Mouse (Mus musculus) MEL (cell line): ENCODE results near the gene Wdr45. TPM values are rescaled to one million over a fixed set of nuclear protein-coding genes. Genes with fewer than 3 reads are reported as not detected.

Experiments
- DNase-seq: peaks from one replicate; pipeline ENCODE4 v3.0.0; 2011; ENCODE audit warnings: low read depth, low spot score
- H3K27ac ChIP-seq: 2 replicates; pipeline ENCODE4 v1.5.1; 2012; ENCODE audit warnings: low read depth, mild to moderate bottlenecking, control low read depth, low read length, moderate library complexity; ENCODE audit not compliant: control insufficient read depth
- H3K27me3 ChIP-seq, 2 experiments: fragments of 150-350 bp in 1 of 2; sonication (generic) in 1 of 2; 2 replicates each; pipeline ENCODE4 v1.6.1; 2012; ENCODE audit warnings: low read length in 2 of 2, mild to moderate bottlenecking in 2 of 2, improper control_type of control experiment in 1 of 2, moderate library complexity in 1 of 2; ENCODE audit not compliant: insufficient read depth in 2 of 2, control insufficient read depth in 1 of 2
- H3K36me3 ChIP-seq, 2 experiments: 2 replicates each; pipeline ENCODE4 v1.6.1; 2012 to 2014; ENCODE audit warnings: low read length in 2 of 2, improper control_type of control experiment in 1 of 2, inconsistent platforms in 1 of 2, mild to moderate bottlenecking in 1 of 2; ENCODE audit not compliant: insufficient read depth in 2 of 2, control insufficient read depth in 1 of 2
- H3K4me1 ChIP-seq, 2 experiments: fragments of 150-350 bp in 1 of 2; sonication (generic) in 1 of 2; 2 replicates each; pipeline ENCODE4 v1.6.1; 2012; ENCODE audit warnings: low read length in 2 of 2, improper control_type of control experiment in 1 of 2, mild to moderate bottlenecking in 1 of 2; ENCODE audit not compliant: insufficient read depth in 2 of 2, control insufficient read depth in 1 of 2
- H3K4me3 ChIP-seq, 2 experiments: fragments of 150-350 bp in 1 of 2; sonication (generic) in 1 of 2; 2 replicates each; pipeline ENCODE4 v1.5.1; 2012; ENCODE audit warnings: low read depth in 2 of 2, low read length in 2 of 2, mild to moderate bottlenecking in 2 of 2, moderate library complexity in 2 of 2, control low read depth in 1 of 2, improper control_type of control experiment in 1 of 2; ENCODE audit not compliant: control insufficient read depth in 1 of 2, insufficient read depth in 1 of 2
- H3K79me2 ChIP-seq: 2 replicates; pipeline ENCODE4 v1.6.1; 2012; ENCODE audit warnings: mild to moderate bottlenecking, low read length, moderate library complexity; ENCODE audit not compliant: control insufficient read depth, poor library complexity, insufficient read depth
- H3K9ac ChIP-seq: 2 replicates; pipeline ENCODE4 v1.6.1; 2012; ENCODE audit warnings: low read depth, mild to moderate bottlenecking, control low read depth, low read length, moderate library complexity; ENCODE audit not compliant: control insufficient read depth, poor library complexity, severe bottlenecking
- H3K9me3 ChIP-seq: fragments of 150-350 bp; sonication (generic); replicated peaks from 2 replicates; pipeline ENCODE4 v1.6.1; 2012; ENCODE audit warnings: mild to moderate bottlenecking, low read length, improper control_type of control experiment, moderate library complexity; ENCODE audit not compliant: insufficient read depth
- BHLHE40 ChIP-seq: IDR thresholded peaks from 2 replicates; pipeline ENCODE4 v1.6.1; 2012; ENCODE audit warnings: low read depth, mild to moderate bottlenecking, inconsistent platforms, low read length, improper control_type of control experiment, borderline replicate concordance
- CHD1 ChIP-seq: IDR thresholded peaks from 2 replicates; pipeline ENCODE4 v1.6.1; 2012; ENCODE audit warnings: low read depth, mild to moderate bottlenecking, inconsistent platforms, low read length, improper control_type of control experiment
- ELF1 ChIP-seq: IDR thresholded peaks from 2 replicates; pipeline ENCODE4 v1.6.1; 2014; ENCODE audit warnings: low read depth, mild to moderate bottlenecking, inconsistent platforms, low read length, improper control_type of control experiment, moderate library complexity
- ETS1 ChIP-seq: IDR thresholded peaks from 2 replicates; pipeline ENCODE4 v1.6.1; 2012; ENCODE audit warnings: low read depth, mild to moderate bottlenecking, inconsistent platforms, low read length, improper control_type of control experiment, moderate library complexity
- GABPA ChIP-seq: IDR thresholded peaks from 2 replicates; pipeline ENCODE4 v1.6.1; 2012; ENCODE audit warnings: low read depth, mild to moderate bottlenecking, inconsistent platforms, low read length, improper control_type of control experiment, moderate library complexity
- GATA1 ChIP-seq: IDR thresholded peaks from 2 replicates; pipeline ENCODE4 v1.6.1; 2011; ENCODE audit warnings: low read depth, low read length, improper control_type of control experiment
- HCFC1 ChIP-seq: IDR thresholded peaks from 2 replicates; pipeline ENCODE4 v1.6.1; 2012; ENCODE audit warnings: low read depth, mild to moderate bottlenecking, inconsistent platforms, low read length, improper control_type of control experiment, moderate library complexity
- KAT2A ChIP-seq: conservative IDR thresholded peaks from 2 replicates; pipeline ENCODE4 v1.6.1; 2012; ENCODE audit warnings: low read depth, low read length, improper control_type of control experiment, inconsistent platforms
- MAX ChIP-seq: IDR thresholded peaks from 2 replicates; pipeline ENCODE4 v1.6.1; 2011; ENCODE audit warnings: low read length, improper control_type of control experiment
- MEF2A ChIP-seq: IDR thresholded peaks from 2 replicates; pipeline ENCODE4 v1.6.1; 2014; ENCODE audit warnings: low read depth, mild to moderate bottlenecking, inconsistent platforms, low read length, improper control_type of control experiment; ENCODE audit not compliant: poor library complexity, insufficient replicate concordance, severe bottlenecking; ENCODE audit errors: extremely low read depth
- MXI1 ChIP-seq: IDR thresholded peaks from 2 replicates; pipeline ENCODE4 v1.6.1; 2011; ENCODE audit warnings: mild to moderate bottlenecking, low read depth, low read length, improper control_type of control experiment
- MYB ChIP-seq: IDR thresholded peaks from 2 replicates; pipeline ENCODE4 v1.6.1; 2011; ENCODE audit warnings: mild to moderate bottlenecking, low read depth, low read length, improper control_type of control experiment
- MYC ChIP-seq: IDR thresholded peaks from 2 replicates; pipeline ENCODE4 v1.6.1; 2011; ENCODE audit warnings: low read depth, mild to moderate bottlenecking, low read length, improper control_type of control experiment, moderate library complexity
- NELFE ChIP-seq: IDR thresholded peaks from 2 replicates; pipeline ENCODE4 v1.6.1; 2011; ENCODE audit warnings: low read depth, low read length, improper control_type of control experiment
- NRF1 ChIP-seq: IDR thresholded peaks from 2 replicates; pipeline ENCODE4 v1.6.1; 2014; ENCODE audit warnings: low read depth, mild to moderate bottlenecking, inconsistent platforms, low read length, improper control_type of control experiment, moderate library complexity; ENCODE audit not compliant: poor library complexity, insufficient read depth, severe bottlenecking
- POLR2A ChIP-seq, 2 experiments: IDR thresholded peaks; 2 replicates each; pipeline ENCODE4 v1.6.1; 2011 to 2012; ENCODE audit warnings: low read length in 2 of 2, mild to moderate bottlenecking in 2 of 2, control low read depth in 1 of 2, improper control_type of control experiment in 1 of 2, low read depth in 1 of 2, moderate library complexity in 1 of 2; ENCODE audit not compliant: control insufficient read depth in 1 of 2, insufficient read depth in 1 of 2, poor library complexity in 1 of 2
- POLR2AphosphoS2 ChIP-seq: IDR thresholded peaks from 2 replicates; pipeline ENCODE4 v1.6.1; 2011; ENCODE audit warnings: low read length, improper control_type of control experiment
- POLR2AphosphoS5 ChIP-seq: IDR thresholded peaks from 2 replicates; pipeline ENCODE4 v1.6.1; 2012; ENCODE audit warnings: low read depth, borderline replicate concordance, mild to moderate bottlenecking, inconsistent platforms, low read length, moderate library complexity, mixed read lengths
- RAD21 ChIP-seq: IDR thresholded peaks from 2 replicates; pipeline ENCODE4 v1.6.1; 2011; ENCODE audit warnings: mild to moderate bottlenecking, low read depth, low read length, improper control_type of control experiment
- RCOR1 ChIP-seq: IDR thresholded peaks from 2 replicates; pipeline ENCODE4 v1.6.1; 2012; ENCODE audit warnings: low read depth, mild to moderate bottlenecking, inconsistent platforms, low read length, improper control_type of control experiment
- SIN3A ChIP-seq: IDR thresholded peaks from 2 replicates; pipeline ENCODE4 v1.6.1; 2012; ENCODE audit warnings: low read length, improper control_type of control experiment, inconsistent platforms
- TBP ChIP-seq: IDR thresholded peaks from 2 replicates; pipeline ENCODE4 v1.8.0; 2011; ENCODE audit warnings: low read depth, low read length, improper control_type of control experiment
- TCF12 ChIP-seq: IDR thresholded peaks from 2 replicates; pipeline ENCODE4 v1.6.1; 2014; ENCODE audit warnings: low read depth, mild to moderate bottlenecking, inconsistent platforms, low read length, improper control_type of control experiment, moderate library complexity
- UBTF ChIP-seq: IDR thresholded peaks from 2 replicates; pipeline ENCODE4 v1.6.1; 2012; ENCODE audit warnings: low read depth, mild to moderate bottlenecking, inconsistent platforms, low read length, improper control_type of control experiment, moderate library complexity, borderline replicate concordance; ENCODE audit not compliant: insufficient read depth
- USF1 ChIP-seq: IDR thresholded peaks from 2 replicates; pipeline ENCODE4 v1.6.1; 2014; ENCODE audit warnings: low read depth, mild to moderate bottlenecking, inconsistent platforms, low read length, improper control_type of control experiment, moderate library complexity
- ZC3H11A ChIP-seq: IDR thresholded peaks from 2 replicates; pipeline ENCODE4 v1.6.1; 2012; ENCODE audit warnings: low read depth, mild to moderate bottlenecking, inconsistent platforms, low read length, improper control_type of control experiment
- ZMIZ1 ChIP-seq: IDR thresholded peaks from 2 replicates; pipeline ENCODE4 v1.6.1; 2012; ENCODE audit warnings: low read depth, mild to moderate bottlenecking, inconsistent platforms, low read length, improper control_type of control experiment, moderate library complexity
- ZNF384 ChIP-seq: IDR thresholded peaks from 2 replicates; pipeline ENCODE4 v1.6.1; 2012; ENCODE audit warnings: low read depth, mild to moderate bottlenecking, inconsistent platforms, low read length, improper control_type of control experiment
- polyA plus RNA-seq, 2 experiments: library from polyadenylated mRNA; stranded (reverse) in 1 of 2; unstranded in 1 of 2; fragments of >175 nt in 1 of 2; fragments of >200 nt in 1 of 2; gene quantifications; 2 replicates each; pipeline versions ENCODE4 v1.2.1 to v1.2.4; 2012; ENCODE audit warnings: low replicate concordance in 2 of 2, low read depth in 1 of 2; ENCODE audit not compliant: insufficient read length in 2 of 2, insufficient read depth in 1 of 2, missing spikeins in 1 of 2
- total RNA-seq: library from RNA; depleted of rRNA; stranded (reverse); fragments of 300-350 nt; gene quantifications from 2 replicates; pipeline ENCODE4 v1.2.3, GENCODE M21; 2012

Gene Wdr45
- total and polyA plus RNA-seq, 3 experiments: 13.9 to 36.1 TPM; not detected in 1

DNA sequence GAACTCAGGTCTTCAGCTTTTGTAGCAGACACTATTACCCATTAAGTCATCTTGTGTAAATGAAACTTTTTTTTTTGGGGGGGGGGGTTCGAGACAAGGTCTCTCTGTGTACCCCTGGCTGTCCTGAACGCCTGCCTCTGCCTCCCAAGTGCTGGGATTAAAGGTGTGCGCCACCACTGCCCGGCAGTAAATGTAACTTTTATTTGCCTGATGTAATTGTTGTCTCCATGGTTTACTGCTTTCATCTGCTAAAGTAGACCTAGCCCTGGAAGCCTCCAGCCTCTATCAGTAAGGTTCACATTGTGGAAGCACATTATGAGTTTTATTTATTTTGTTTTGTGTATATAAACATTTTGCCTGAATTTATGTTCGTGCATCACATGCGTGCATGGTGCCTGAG is 17.6 kb upstream of the Wdr45 start:
- TF ChIP-seq GABPA (no peak), BHLHE40 (no peak), ETS1 (no peak), ZNF384 (no peak), MEF2A (no peak), MYB (no peak), ZC3H11A (no peak), RCOR1 (no peak)
- TF ChIP-seq, all 39 proteins: peak for 0
- Histone ChIP-seq H3K4me3 (peak overlapping the region; percentile 20 to 38), H3K27me3 (no peaks in the 10 kb centered on the region)

DNA sequence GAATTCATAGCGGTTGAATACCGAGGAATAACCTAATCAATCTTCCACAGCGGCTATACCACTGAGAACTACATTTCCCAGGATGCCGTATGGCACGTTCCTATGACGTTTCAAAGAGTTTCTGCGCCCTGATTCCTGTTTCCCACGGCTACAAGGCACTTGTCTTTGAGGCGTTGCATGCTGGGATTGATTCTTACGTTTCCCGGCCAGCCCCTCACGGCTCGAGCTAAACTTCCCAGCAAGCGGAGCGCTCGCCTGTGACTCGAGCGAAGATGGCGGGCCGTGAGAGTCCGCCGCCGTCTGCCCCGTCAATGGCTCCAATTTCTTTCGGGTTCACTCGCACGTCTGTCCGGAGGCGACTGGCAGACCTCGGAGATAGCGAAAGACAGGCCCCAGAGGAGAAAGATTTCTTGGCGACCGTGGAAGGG is 17.2 kb upstream of the Wdr45 start, which contains the start of gene Gpkow:
Gene Gpkow, plus strand, starts transcription at position 178 of the 428 bp plus-strand sequence.
- H3K9me3 ChIP-seq: no peaks in the 10 kb centered on the region
- H3K9ac ChIP-seq: peak within 1 kb of the TSS; percentile 75
- no peaks in the 10 kb centered on the region for H3K27me3 ChIP-seq
- peak; percentile 69 for TF ChIP-seq ETS1
- TF ChIP-seq POLR2A (IDR thresholded peaks at IDR 0.05; ENCODE audit: control insufficient read depth in 1 of 2, insufficient read depth in 1 of 2, low read depth in 1 of 2, low read length in 2 of 2, poor library complexity in 1 of 2): peak; percentile 81 to 95
- peak; percentile 11; the same call in 1 of the 2 replicates for TF ChIP-seq GATA1
- TF ChIP-seq USF1: peak; percentile 60
- peak; percentile 97 for TF ChIP-seq SIN3A
- TF ChIP-seq NRF1: peak; percentile 68
- peak; percentile 75; the same call in 1 of the 2 replicates for TF ChIP-seq ZMIZ1
- no peak for TF ChIP-seq ZNF384
- TF ChIP-seq UBTF: no peak
- no peak for TF ChIP-seq MYB
- TF ChIP-seq MAX: peak; percentile 34; the same call in 1 of the 2 replicates
- TF ChIP-seq MYC: peak; percentile 83; the same call in 1 of the 2 replicates
- peak; percentile 49 for TF ChIP-seq TCF12
- peak; percentile 95 for TF ChIP-seq ELF1
- no peak for TF ChIP-seq RAD21
- no peak for TF ChIP-seq GABPA
- peak; percentile 82 for TF ChIP-seq TBP
- TF ChIP-seq MXI1: peak; percentile 78
- peak; percentile 84; the same call in 1 of the 2 replicates for TF ChIP-seq POLR2AphosphoS2
- no peak for TF ChIP-seq POLR2AphosphoS5
- peak; percentile 96 for TF ChIP-seq KAT2A
- TF ChIP-seq NELFE: peak; percentile 91
- TF ChIP-seq HCFC1: peak; percentile 99
- TF ChIP-seq CHD1: no peak
- TF ChIP-seq BHLHE40: peak; percentile 86; the same call in 1 of the 2 replicates
- H3K4me3 ChIP-seq: peak within 1 kb of the TSS; percentile 81 to 82
- H3K36me3 ChIP-seq: peaks cover 0 to 6% of the 10 kb centered on the region in 2 experiments; a peak in 2 of 4 replicates
- H3K27ac ChIP-seq: peak within 1 kb of the TSS; percentile 40
- peaks cover 23% of the 10 kb centered on the region for H3K79me2 ChIP-seq
- H3K4me1 ChIP-seq: peaks cover 0 to 9% of the 10 kb centered on the region in 2 experiments; a peak in 1 of 4 replicates
- DNase-seq: peak; percentile 98

More for the DNA sequence above, 17.6 kb upstream of the Wdr45 start:
- DNase-seq: no peak
- Histone ChIP-seq H3K9ac (peak overlapping the region; percentile 33; the same call in 1 of the 2 replicates), H3K27ac (no peak overlapping the region), H3K36me3 (peaks cover 0 to 6% of the 10 kb centered on the region in 2 experiments; a peak in 2 of 4 replicates), H3K79me2 (peaks cover 23% of the 10 kb centered on the region), H3K9me3 (no peaks in the 10 kb centered on the region), H3K4me1 (peaks cover 0 to 9% of the 10 kb centered on the region in 2 experiments; a peak in 1 of 4 replicates)
